Mouse (Mus musculus) large intestine, adult 2 months (tissue): Measurements from ENCODE around the gene Gpld1. TPM values are rescaled to one million over a fixed set of nuclear protein-coding genes. Genes with fewer than 3 reads are reported as not detected.
"Not testable (repeated sequence)": the region's sequence is repeated elsewhere in the genome, so short reads cannot be mapped to it uniquely, and the experiment has no call there.

ENCODE experiments used
- DNase-seq: peaks from one replicate; pipeline ENCODE4 v3.0.0-alpha.2; 2012; ENCODE audit warnings: low read depth, low spot score
- WGBS: fragments of 180-500 bp; shearing (Covaris S2); methylation state at CpG from one replicate; pipeline ENCODE4 v1.1.7; 2018; 5-methylcytosine and 5-hydroxymethylcytosine counted together
- polyA plus RNA-seq: library from polyadenylated mRNA; depleted of rRNA; stranded (reverse); fragments of >200 nt; gene quantifications from 2 replicates; pipeline ENCODE4 v1.2.3, GENCODE M21; 2012

Gene Gpld1
- polyA plus RNA-seq, 1 experiment, result 3.2 TPM

GRCm38 (mm10) chr13:24943303-24943702 is 351 bp downstream of the Gpld1 start:
- 54% methylated on average over 8 of the region's 8 CpGs for WGBS
- DNase-seq, result no peak

- DNase-seq, result no peak
- WGBS, result 50% methylated on average over 4 of the region's 4 CpGs
Observed at GRCm38 (mm10) chr13:24945567-24945966, 2.6 kb downstream of the Gpld1 start.

DNA sequence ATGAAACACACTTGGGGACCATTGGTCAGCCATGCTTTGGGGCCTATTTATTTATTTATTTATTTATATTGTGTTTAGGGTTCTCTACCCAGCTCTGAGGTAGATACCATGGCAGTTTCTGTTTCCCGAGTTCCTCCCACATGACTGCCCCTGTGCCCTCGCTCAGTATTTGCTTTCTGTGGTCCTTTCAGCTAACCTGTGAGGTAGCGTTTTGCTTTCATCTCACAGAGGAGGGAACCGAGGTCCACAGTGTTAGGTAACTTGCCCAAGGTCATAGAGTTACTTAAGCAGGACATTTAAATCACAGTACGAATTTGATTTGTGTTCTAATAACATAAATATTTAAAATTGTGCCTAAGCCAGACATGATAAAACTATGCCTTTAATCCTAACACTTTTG is 4.2 kb downstream of the Gpld1 start:
- WGBS, result 88% methylated on average over 5 of the region's 5 CpGs
- DNase-seq, result no peak

DNA sequence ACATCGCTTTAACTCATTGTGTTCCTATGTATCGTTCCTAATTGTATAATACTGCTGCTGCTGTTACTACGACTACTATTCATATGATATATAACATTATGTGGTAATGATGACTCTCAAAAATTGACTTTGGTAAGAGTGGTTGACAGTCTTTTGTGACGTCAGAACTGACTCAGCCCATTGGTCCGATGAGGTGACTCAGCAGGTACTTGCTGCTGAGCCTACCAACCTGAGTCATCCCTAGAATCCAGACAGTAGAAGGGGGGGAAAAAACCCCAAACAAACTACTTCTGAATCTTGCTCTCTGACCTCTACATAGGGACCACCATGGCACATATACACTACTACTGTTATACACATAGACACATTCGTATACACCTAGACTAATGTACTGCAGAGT is 5.9 kb downstream of the Gpld1 start:
- 88% methylated on average over 6 of the region's 6 CpGs for WGBS
- DNase-seq, result no peak

DNA sequence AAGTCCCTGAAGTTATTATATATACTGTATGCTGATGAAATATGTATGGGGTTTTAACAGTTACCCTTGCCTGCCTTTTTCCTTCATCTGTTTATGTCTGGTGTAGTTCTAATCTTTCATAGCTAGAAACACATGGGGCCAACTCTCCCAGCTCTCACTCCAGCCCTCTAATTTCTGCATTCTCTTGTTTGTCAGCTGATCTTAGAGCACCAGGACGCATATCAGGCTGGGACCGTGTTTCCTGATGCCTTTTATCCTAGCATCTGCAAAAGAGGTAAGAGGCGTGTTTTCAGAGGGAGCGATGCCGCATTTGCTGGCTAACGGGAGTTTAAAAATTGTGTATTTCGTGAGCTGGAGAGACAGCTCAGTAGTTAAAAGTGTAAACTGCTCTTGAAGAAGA is 9.7 kb downstream of the Gpld1 start:
- WGBS, result 80% methylated on average over 7 of the region's 7 CpGs

GRCm38 (mm10) chr13:24955091-24955490 is 12.1 kb downstream of the Gpld1 start:
- 37% methylated on average over 11 of the region's 11 CpGs for WGBS
- no peak for DNase-seq

More for the DNA sequence above, 9.7 kb downstream of the Gpld1 start:
- DNase-seq, result no peak

GRCm38 (mm10) chr13:24955500-24955899 is 12.5 kb downstream of the Gpld1 start:
- DNase-seq, result no peak
- WGBS, result 17% methylated on average over 10 of the region's 10 CpGs

GRCm38 (mm10) chr13:24958671-24959070 is 15.7 kb downstream of the Gpld1 start:
- DNase-seq, result no peak
- 80% methylated on average over 11 of the region's 11 CpGs for WGBS

DNA sequence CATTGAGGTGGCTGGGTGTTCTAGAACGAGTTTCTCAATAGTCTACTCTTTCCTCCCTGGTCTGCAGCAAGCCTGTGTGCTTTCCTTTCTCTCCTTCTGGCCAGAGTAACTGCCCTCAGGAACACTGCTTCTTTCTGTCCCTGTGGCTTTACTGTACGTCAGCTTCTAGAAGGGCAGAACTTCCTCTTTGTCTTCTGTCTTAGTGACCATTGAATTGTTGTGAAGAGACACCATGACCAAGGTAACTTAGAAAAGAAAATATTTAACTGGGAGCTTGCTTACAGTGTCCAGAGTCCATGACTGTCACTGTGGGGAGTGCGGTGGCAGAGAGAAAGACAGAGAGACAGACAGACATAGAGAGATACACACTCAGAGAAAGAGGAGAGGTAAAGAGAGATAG is 17.1 kb downstream of the Gpld1 start:
- DNase-seq, result no peak
- WGBS, result 74% methylated on average over 3 of the region's 3 CpGs

DNA sequence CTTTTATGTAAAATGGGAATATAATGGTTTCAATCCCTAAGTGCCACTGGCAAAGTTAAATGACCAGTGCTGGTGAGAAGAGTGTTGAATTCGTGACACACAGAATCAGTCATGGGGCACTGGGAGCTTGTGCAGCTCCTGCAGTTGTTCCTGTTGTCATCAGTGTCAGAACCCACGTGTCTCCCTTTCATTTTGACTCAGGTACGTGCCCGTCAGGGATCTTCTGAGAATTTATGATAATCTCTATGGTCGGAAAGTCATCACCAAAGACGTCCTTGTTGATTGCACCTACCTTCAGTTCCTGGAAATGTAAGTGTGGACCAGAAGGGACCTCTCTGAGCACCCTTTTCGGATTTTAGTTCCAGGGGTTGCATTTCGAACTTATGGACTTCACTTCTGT is 19.2 kb downstream of the Gpld1 start:
- DNase-seq, result no peak
- 88% methylated on average over 8 of the region's 8 CpGs for WGBS

DNA sequence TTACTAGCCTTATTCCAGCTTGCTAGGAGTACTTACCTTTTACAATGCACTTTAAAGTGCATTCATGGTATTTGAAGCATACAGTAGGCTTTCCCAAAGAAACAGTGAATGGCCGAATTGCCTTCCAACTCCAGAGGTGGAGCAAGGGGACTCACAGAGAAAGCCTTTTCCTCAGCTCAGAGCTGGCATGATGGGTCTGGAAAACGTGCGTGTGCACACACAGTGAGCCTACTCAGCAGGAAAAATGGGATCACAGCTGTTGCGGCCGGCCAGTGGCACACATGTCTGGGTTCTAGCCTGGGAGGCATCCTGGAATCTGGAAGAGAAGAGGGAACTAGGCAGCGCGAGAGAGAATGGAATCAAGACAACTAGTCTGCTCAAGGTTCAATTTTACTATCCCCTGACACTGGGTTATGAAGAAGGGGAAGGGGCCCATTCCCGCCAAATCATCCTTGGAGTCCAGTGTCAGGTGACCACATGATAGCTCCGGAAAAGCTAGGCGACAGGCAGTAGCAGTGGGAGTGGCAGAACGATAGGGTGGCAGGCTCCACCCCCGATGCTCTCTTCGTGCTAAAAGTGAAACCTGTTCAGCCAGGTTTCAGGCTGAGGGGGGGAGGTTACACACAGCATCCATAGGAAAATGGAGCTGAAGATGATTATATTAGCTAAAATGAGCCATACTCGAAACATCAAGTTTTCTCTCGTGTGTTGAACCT is 22.3 kb downstream of the Gpld1 start:
- WGBS, result 13% methylated on average over 15 of the region's 15 CpGs
- DNase-seq, result no peak

DNA sequence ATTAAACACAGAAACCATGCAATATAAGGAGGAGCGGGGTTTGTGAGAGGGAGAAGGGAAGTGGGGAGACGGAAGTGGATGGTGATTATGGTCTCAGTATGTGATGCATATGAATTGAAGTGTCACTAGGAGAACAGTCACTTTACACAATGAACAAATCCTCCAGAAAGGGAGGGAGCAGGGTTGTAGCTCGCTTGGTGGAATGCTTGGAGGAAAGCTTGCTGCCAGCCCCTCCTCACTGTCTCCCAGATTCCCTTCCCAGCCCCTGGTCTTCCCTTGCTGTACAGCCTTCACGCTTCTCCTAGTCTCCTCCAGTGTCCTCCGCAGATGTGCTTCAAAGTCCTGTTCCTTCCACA is 22.9 kb downstream of the Gpld1 start:
- WGBS, result 33% methylated on average over 5 of the region's 5 CpGs
- DNase-seq, result no peak

DNA sequence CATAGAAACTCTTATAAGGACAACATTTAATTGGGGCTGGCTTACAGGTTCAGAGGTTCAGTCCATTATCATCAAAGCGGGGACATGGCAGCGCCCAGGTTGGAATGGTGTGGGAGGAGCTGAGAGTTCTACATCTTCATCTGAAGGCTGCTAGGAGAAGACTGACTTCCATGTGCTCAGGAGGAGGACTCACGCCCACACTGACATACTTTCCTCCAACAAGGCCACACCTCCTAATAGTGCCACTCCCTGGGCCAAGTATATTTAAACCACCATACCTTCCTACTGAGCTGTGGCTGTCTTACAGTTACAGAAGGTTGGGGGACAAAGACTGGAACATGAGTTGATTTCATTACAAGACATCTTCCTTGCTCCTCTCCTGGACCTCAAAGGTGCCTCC is 28.8 kb downstream of the Gpld1 start:
- WGBS, result 69% methylated on average over 3 of the region's 3 CpGs

DNA sequence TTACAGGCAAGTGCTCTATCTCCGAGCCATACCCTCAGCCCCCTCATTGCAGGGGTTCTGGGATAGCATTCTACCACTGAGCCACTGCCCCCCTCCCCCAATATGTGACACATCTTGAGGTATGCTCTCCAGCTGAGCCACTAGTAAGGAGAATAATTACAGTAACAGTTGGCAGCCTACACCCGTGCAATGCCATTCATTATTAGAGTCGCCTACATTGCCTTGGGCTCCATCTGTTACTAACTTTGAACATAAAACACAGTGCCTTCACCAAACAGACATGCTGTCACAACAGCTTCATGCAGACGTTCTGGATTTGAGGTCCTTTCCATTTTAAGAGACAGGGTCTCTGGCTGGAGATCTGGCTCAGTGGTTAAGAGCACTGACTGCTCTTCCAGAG is 33.4 kb downstream of the Gpld1 start:
- no peak for DNase-seq
- 92% methylated on average over 4 of the region's 4 CpGs for WGBS

More for the DNA sequence above, 28.8 kb downstream of the Gpld1 start:
- not testable (repeated sequence) for DNase-seq

DNA sequence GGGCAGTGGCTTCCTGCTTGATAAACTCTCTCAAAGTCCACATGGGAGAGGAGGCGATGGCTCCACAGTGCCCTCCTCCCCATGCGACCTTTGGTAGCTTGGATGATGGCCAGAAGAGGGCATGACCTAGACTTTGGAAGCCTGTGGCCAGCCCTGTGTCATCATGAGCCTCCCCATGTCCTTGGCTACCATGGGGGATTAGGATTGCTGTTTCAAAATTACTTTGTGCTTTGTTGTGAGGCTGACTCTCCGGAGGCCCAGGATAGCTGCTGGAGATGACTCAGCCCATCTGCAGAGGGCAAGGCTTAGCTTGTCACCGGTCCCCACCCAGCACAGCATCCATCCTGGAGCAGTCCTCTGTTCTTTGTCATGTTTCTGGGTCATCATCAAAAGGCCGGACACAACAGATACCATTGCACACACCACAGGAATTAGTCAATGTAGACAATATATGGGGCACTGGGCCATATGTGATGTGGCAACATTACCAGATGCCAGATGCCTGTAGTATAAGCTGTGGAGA is 34.9 kb downstream of the Gpld1 start:
- DNase-seq, result no peak
- 55% methylated on average over 5 of the region's 5 CpGs for WGBS

DNA sequence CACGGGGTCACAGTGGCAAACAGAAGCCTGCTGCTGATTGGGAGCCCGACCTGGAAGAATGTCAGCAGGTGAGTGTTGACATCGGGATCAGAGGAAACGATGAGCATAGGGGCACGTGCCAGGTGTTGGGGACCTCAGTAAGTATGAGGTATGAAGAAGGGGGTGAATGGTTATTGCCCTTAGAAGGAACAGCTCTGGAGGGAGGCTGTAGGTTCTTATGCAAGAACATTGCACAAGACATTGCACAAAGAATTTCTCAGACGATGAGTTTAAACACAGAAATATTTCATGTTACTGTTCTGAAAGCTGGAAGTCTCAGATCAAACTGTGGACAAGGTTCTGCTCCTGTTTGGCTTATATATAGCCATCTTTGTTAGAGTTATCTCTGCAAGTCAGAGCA is 38.1 kb downstream of the Gpld1 start:
- DNase-seq, result no peak
- WGBS, result 69% methylated on average over 6 of the region's 6 CpGs

DNA sequence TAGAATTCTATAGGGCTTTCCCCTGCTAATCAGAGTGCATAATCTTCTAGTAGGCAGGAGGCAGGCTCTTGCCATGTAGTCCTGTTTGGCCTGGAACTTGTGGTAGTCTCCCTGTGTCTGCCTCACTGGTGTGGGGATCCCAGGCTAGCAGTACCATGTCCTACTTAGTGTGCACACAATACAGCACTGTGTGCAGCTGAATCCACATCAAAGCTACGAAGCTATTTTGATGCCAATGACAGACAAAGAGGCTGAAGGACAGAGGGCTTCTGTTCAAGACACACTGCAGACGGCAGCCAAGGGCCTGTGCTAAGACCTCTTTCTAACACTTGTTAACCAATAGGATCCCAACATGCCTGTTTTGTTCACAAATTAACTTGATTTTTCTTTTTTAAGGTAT is 42.5 kb downstream of the Gpld1 start:
- DNase-seq, result no peak
- 84% methylated on average over 2 of the region's 2 CpGs for WGBS

- 40% methylated on average over 7 of the region's 7 CpGs for WGBS
- DNase-seq, result no peak
Observed at GRCm38 (mm10) chr13:24988391-24988790, 45.4 kb downstream of the Gpld1 start.

GRCm38 (mm10) chr13:24989006-24989405 is 46.1 kb downstream of the Gpld1 start:
- no peak for DNase-seq
- 52% methylated on average over 6 of the region's 6 CpGs for WGBS

DNA sequence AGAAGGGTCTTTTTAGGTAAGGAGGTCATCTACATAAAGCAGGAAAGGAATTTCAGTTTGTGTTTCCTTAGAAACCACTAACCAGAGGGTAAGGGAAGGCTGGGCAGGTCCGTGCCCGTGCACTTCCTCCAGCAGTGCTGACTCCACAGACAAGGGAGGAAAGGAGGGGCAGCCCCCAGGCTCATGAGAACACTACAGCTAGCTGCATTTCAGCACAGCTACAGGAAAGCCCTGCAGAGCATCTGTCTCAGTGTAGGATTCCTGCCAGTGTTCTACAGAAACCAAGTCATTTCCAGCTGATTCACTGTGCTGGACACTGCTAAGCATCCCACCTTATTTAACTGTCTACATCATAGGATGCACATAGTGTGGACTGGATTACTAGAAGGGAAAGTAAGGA is 50.2 kb downstream of the Gpld1 start:
- no peak for DNase-seq
- WGBS, result 53% methylated on average over 2 of the region's 2 CpGs

- DNase-seq, result no peak
- 47% methylated on average over 2 of the region's 2 CpGs for WGBS
Observed at GRCm38 (mm10) chr13:24999538-24999937, 56.6 kb downstream of the Gpld1 start.

- DNase-seq, result no peak
Observed at GRCm38 (mm10) chr13:25002965-25003364, 60.0 kb downstream of the Gpld1 start.
